Mouse (Mus musculus) megakaryocyte, embryonic 14.5 days (primary cell): ENCODE measurements around the gene Bnc2. TPM values are rescaled to one million over a fixed set of nuclear protein-coding genes. Genes with fewer than 3 reads are reported as not detected.

Source experiments
- H3K27me3 ChIP-seq: replicated peaks from 2 replicates; pipeline ENCODE3; 2012; ENCODE audit warnings: inconsistent platforms
- H3K36me3 ChIP-seq: replicated peaks from 2 replicates; pipeline ENCODE3; 2012; ENCODE audit warnings: low read length, inconsistent platforms, mixed read lengths
- H3K4me1 ChIP-seq: 2 replicates; pipeline ENCODE4 v1.6.1; 2012; ENCODE audit warnings: inconsistent platforms
- H3K4me3 ChIP-seq: replicated peaks from 2 replicates; pipeline ENCODE3; 2012; ENCODE audit warnings: moderate library complexity, mild to moderate bottlenecking, inconsistent platforms
- H3K9me3 ChIP-seq: 2 replicates; pipeline ENCODE4 v1.6.1; 2012; ENCODE audit warnings: inconsistent platforms
- FLI1 ChIP-seq: IDR thresholded peaks from 2 replicates; pipeline ENCODE4 v1.6.1; 2012; ENCODE audit warnings: low read length, inconsistent platforms, mixed read lengths
- GATA1 ChIP-seq: IDR thresholded peaks from 3 replicates; pipeline ENCODE4 v1.6.1; 2012; ENCODE audit warnings: mixed read lengths, low read length, inconsistent platforms, borderline replicate concordance
- polyA plus RNA-seq: library from polyadenylated mRNA; stranded (reverse); fragments of >175 nt; gene quantifications from 2 replicates; pipeline ENCODE4 v1.2.3, GENCODE M21; 2012; ENCODE audit warnings: low replicate concordance; ENCODE audit not compliant: insufficient read depth

The Bnc2 gene
- polyA plus RNA-seq, 1 experiment: not detected

- Histone ChIP-seq H3K9me3 (no peaks in the 10 kb centered on the region), H3K4me3 (no peak overlapping the region), H3K36me3 (no peaks in the 10 kb centered on the region), H3K4me1 (no peaks in the 10 kb centered on the region), H3K27me3 (no peaks in the 10 kb centered on the region)
- TF ChIP-seq GATA1: no peak
- TF ChIP-seq FLI1: no peak
Observed at GRCm38 (mm10) chr4:84510466-84510865, 164.6 kb downstream of the Bnc2 start.

GRCm38 (mm10) chr4:84507551-84507950, 167.5 kb downstream of the Bnc2 start:
- H3K4me1 ChIP-seq: no peaks in the 10 kb centered on the region
- H3K4me3 ChIP-seq: no peak overlapping the region
- H3K27me3 ChIP-seq: no peaks in the 10 kb centered on the region
- no peaks in the 10 kb centered on the region for H3K9me3 ChIP-seq
- H3K36me3 ChIP-seq: no peaks in the 10 kb centered on the region
- TF ChIP-seq GATA1: no peak

GRCm38 (mm10) chr4:84502581-84503269, 172.3 kb downstream of the Bnc2 start:
- no peaks in the 10 kb centered on the region for H3K36me3 ChIP-seq
- no peaks in the 10 kb centered on the region for H3K4me1 ChIP-seq
- no peak overlapping the region for H3K4me3 ChIP-seq
- no peaks in the 10 kb centered on the region for H3K27me3 ChIP-seq
- H3K9me3 ChIP-seq: no peaks in the 10 kb centered on the region
- TF ChIP-seq FLI1 (no peak), GATA1 (no peak)

GRCm38 (mm10) chr4:84500796-84501349, 174.2 kb downstream of the Bnc2 start:
- TF ChIP-seq FLI1 (no peak), GATA1 (no peak)
- Histone ChIP-seq H3K4me3 (no peak overlapping the region), H3K9me3 (no peaks in the 10 kb centered on the region), H3K4me1 (no peaks in the 10 kb centered on the region), H3K27me3 (no peaks in the 10 kb centered on the region), H3K36me3 (no peaks in the 10 kb centered on the region)

GRCm38 (mm10) chr4:84500259-84500658, 174.8 kb downstream of the Bnc2 start:
- no peak for TF ChIP-seq GATA1
- TF ChIP-seq FLI1: no peak
- H3K27me3 ChIP-seq: no peaks in the 10 kb centered on the region
- no peaks in the 10 kb centered on the region for H3K4me1 ChIP-seq
- H3K36me3 ChIP-seq: no peaks in the 10 kb centered on the region
- H3K4me3 ChIP-seq: no peak overlapping the region
- H3K9me3 ChIP-seq: no peaks in the 10 kb centered on the region

- H3K4me1 ChIP-seq: no peaks in the 10 kb centered on the region
Observed at GRCm38 (mm10) chr4:84498469-84498868, 176.6 kb downstream of the Bnc2 start.

GRCm38 (mm10) chr4:84488323-84488722, 186.8 kb downstream of the Bnc2 start:
- Histone ChIP-seq H3K27me3 (no peaks in the 10 kb centered on the region), H3K4me1 (no peaks in the 10 kb centered on the region), H3K9me3 (no peaks in the 10 kb centered on the region), H3K4me3 (no peak overlapping the region), H3K36me3 (no peaks in the 10 kb centered on the region)
- no peak for TF ChIP-seq GATA1
- no peak for TF ChIP-seq FLI1

More at GRCm38 (mm10) chr4:84498469-84498868, 176.6 kb downstream of the Bnc2 start:
- Histone ChIP-seq H3K9me3 (no peaks in the 10 kb centered on the region), H3K36me3 (no peaks in the 10 kb centered on the region), H3K4me3 (no peak overlapping the region), H3K27me3 (no peaks in the 10 kb centered on the region)
- TF ChIP-seq GATA1 (no peak), FLI1 (no peak)

GRCm38 (mm10) chr4:84482680-84483079, 192.4 kb downstream of the Bnc2 start:
- TF ChIP-seq FLI1: no peak
- no peak for TF ChIP-seq GATA1
- Histone ChIP-seq H3K36me3 (no peaks in the 10 kb centered on the region), H3K4me3 (no peak overlapping the region), H3K27me3 (no peaks in the 10 kb centered on the region), H3K4me1 (no peaks in the 10 kb centered on the region), H3K9me3 (no peaks in the 10 kb centered on the region)

GRCm38 (mm10) chr4:84472643-84473042, 202.4 kb downstream of the Bnc2 start:
- TF ChIP-seq FLI1: no peak
- no peak for TF ChIP-seq GATA1
- Histone ChIP-seq H3K27me3 (no peaks in the 10 kb centered on the region), H3K36me3 (no peaks in the 10 kb centered on the region)

GRCm38 (mm10) chr4:84470106-84470885, 204.8 kb downstream of the Bnc2 start:
- Histone ChIP-seq H3K36me3 (no peaks in the 10 kb centered on the region), H3K4me1 (no peaks in the 10 kb centered on the region), H3K27me3 (no peaks in the 10 kb centered on the region), H3K9me3 (no peaks in the 10 kb centered on the region), H3K4me3 (no peak overlapping the region)
- no peak for TF ChIP-seq GATA1
- TF ChIP-seq FLI1: no peak

More at GRCm38 (mm10) chr4:84472643-84473042, 202.4 kb downstream of the Bnc2 start:
- Histone ChIP-seq H3K4me3 (no peak overlapping the region), H3K4me1 (no peaks in the 10 kb centered on the region), H3K9me3 (no peaks in the 10 kb centered on the region)
